Mouse (Mus musculus): Measurements from ENCODE around the gene 2310034G01Rik. TPM values are rescaled to one million over a fixed set of nuclear protein-coding genes. Genes with fewer than 3 reads are reported as not detected.

The 2310034G01Rik gene
- total RNA-seq (2018; cell fraction: chromatin; rRNA removed) = 1 to 10 TPM in 1 of 26 experiments, under 1 TPM in 2, not detected in 23; 0.33 to 1.7 (median 0.75) TPM
- total RNA-seq (2018; cell fraction: cytosol; rRNA removed) = under 1 TPM in 22 of 26 experiments, not detected in 4; 0.07 to 0.54 (median 0.21) TPM
- total RNA-seq (2018; cell fraction: nucleus; rRNA removed) = 1 to 10 TPM in 1 of 26 experiments, under 1 TPM in 6, not detected in 19; 0.29 to 1.2 (median 0.48) TPM
- 0.17 to 0.31 TPM (median 0.27 TPM) in 3 replicates for polyA plus RNA-seq (2018)

- no peaks in the 10 kb centered on the region for H3K79me2 ChIP-seq (ENCODE audit: inconsistent target)
- H3K4me3 ChIP-seq (ENCODE audit: inconsistent target) = peak within 1 kb of the TSS; percentile 21
- H3K36me3 ChIP-seq (ENCODE audit: inconsistent target) = no peaks in the 10 kb centered on the region
- WGBS (ENCODE audit: missing documents) = 53% methylated on average over 10 of the region's 10 CpGs
- no peak within 1 kb of the TSS for H3K27ac ChIP-seq
Measured at GRCm38 (mm10) chr19:46350168-46350932, at the start of gene 2310034G01Rik. 2310034G01Rik (minus strand) TSS chr19:46350302.

- Histone ChIP-seq H3K4me3 (ENCODE audit: inconsistent target) (no peak overlapping the region), H3K79me2 (ENCODE audit: inconsistent target) (peaks cover 35% of the 10 kb centered on the region), H3K36me3 (ENCODE audit: inconsistent target) (peaks cover 3% of the 10 kb centered on the region; the same call in 1 of the 2 replicates), H3K27ac (no peak overlapping the region)
- WGBS (ENCODE audit: missing documents) = 94% methylated on average over 7 of the region's 7 CpGs
Measured at GRCm38 (mm10) chr19:46399886-46400285, 49.8 kb upstream of the 2310034G01Rik start.

- 95% methylated on average over 6 of the region's 6 CpGs for WGBS (ENCODE audit: missing documents)
- Histone ChIP-seq H3K36me3 (ENCODE audit: inconsistent target) (peaks cover 3% of the 10 kb centered on the region; the same call in 1 of the 2 replicates), H3K27ac (no peak overlapping the region), H3K4me3 (ENCODE audit: inconsistent target) (no peak overlapping the region), H3K79me2 (ENCODE audit: inconsistent target) (peaks cover 40% of the 10 kb centered on the region)
Measured at GRCm38 (mm10) chr19:46399372-46399771, 49.3 kb upstream of the 2310034G01Rik start.

GRCm38 (mm10) chr19:46398401-46398800 is 48.3 kb upstream of the 2310034G01Rik start:
- Histone ChIP-seq H3K36me3 (ENCODE audit: inconsistent target) (0 out of 2 replicates have a peak, but pooled peaks cover 2% of the 10 kb centered on the region), H3K27ac (no peak overlapping the region), H3K79me2 (ENCODE audit: inconsistent target) (peaks cover 50% of the 10 kb centered on the region), H3K4me3 (ENCODE audit: inconsistent target) (no peak overlapping the region)
- 89% methylated on average over 3 of the region's 3 CpGs for WGBS (ENCODE audit: missing documents)

- no peaks in the 10 kb centered on the region for H3K36me3 ChIP-seq (ENCODE audit: inconsistent target)
- H3K4me3 ChIP-seq (ENCODE audit: inconsistent target) = peak overlapping the region; percentile 75
- H3K79me2 ChIP-seq (ENCODE audit: inconsistent target) = peaks cover 59% of the 10 kb centered on the region
- WGBS (ENCODE audit: missing documents) = 6% methylated on average over 18 of the region's 19 CpGs
- no peak overlapping the region for H3K27ac ChIP-seq
Measured at GRCm38 (mm10) chr19:46397436-46398001, 47.4 kb upstream of the 2310034G01Rik start.

- Histone ChIP-seq H3K36me3 (ENCODE audit: inconsistent target) (no peaks in the 10 kb centered on the region), H3K79me2 (ENCODE audit: inconsistent target) (peaks cover 65% of the 10 kb centered on the region), H3K4me3 (ENCODE audit: inconsistent target) (peak within 1 kb of the TSS; percentile 90), H3K27ac (peak within 1 kb of the TSS; percentile 72; the same call in 1 of the 2 replicates)
- WGBS (ENCODE audit: missing documents) = under 1% methylated on average over 56 of the region's 57 CpGs
Measured at GRCm38 (mm10) chr19:46396686-46397435, 46.8 kb upstream of the 2310034G01Rik start, which contains the start of gene Sufu. Sufu (plus strand) TSS chr19:46396896.

- Histone ChIP-seq H3K4me3 (ENCODE audit: inconsistent target) (peak overlapping the region; percentile 90), H3K36me3 (ENCODE audit: inconsistent target) (no peaks in the 10 kb centered on the region), H3K79me2 (ENCODE audit: inconsistent target) (peaks cover 73% of the 10 kb centered on the region), H3K27ac (peak overlapping the region; percentile 72; the same call in 1 of the 2 replicates)
- WGBS (ENCODE audit: missing documents) = 6% methylated on average over 8 of the region's 8 CpGs
Measured at GRCm38 (mm10) chr19:46396109-46396508, 46.0 kb upstream of the 2310034G01Rik start.

- Histone ChIP-seq H3K79me2 (ENCODE audit: inconsistent target) (peaks cover 80% of the 10 kb centered on the region), H3K27ac (peak within 1 kb of the TSS; percentile 72), H3K4me3 (ENCODE audit: inconsistent target) (peak within 1 kb of the TSS; percentile 90), H3K36me3 (ENCODE audit: inconsistent target) (no peaks in the 10 kb centered on the region)
- 1% methylated on average over 51 of the region's 51 CpGs for WGBS (ENCODE audit: missing documents)
Measured at GRCm38 (mm10) chr19:46395109-46396009, 45.3 kb upstream of the 2310034G01Rik start, which contains the start of gene Actr1a. Actr1a (minus strand) TSS chr19:46395748.

- Histone ChIP-seq H3K4me3 (ENCODE audit: inconsistent target) (peak overlapping the region; percentile 90), H3K36me3 (ENCODE audit: inconsistent target) (no peaks in the 10 kb centered on the region), H3K27ac (0 out of 2 replicates have a peak overlapping the region, but pooled peaks have one; percentile 12), H3K79me2 (ENCODE audit: inconsistent target) (peaks cover 80% of the 10 kb centered on the region)
- 1% methylated on average over 10 of the region's 10 CpGs for WGBS (ENCODE audit: missing documents)
Measured at GRCm38 (mm10) chr19:46394712-46395108, 44.6 kb upstream of the 2310034G01Rik start.

- H3K36me3 ChIP-seq (ENCODE audit: inconsistent target) = peaks cover 13% of the 10 kb centered on the region
- no peak overlapping the region for H3K27ac ChIP-seq
- H3K79me2 ChIP-seq (ENCODE audit: inconsistent target) = peaks cover 84% of the 10 kb centered on the region
- H3K4me3 ChIP-seq (ENCODE audit: inconsistent target) = no peak overlapping the region
- WGBS (ENCODE audit: missing documents) = 21% methylated on average over 4 of the region's 4 CpGs
Measured at GRCm38 (mm10) chr19:46392018-46392417, 41.9 kb upstream of the 2310034G01Rik start.

- H3K4me3 ChIP-seq (ENCODE audit: inconsistent target) = no peak overlapping the region
- peaks cover 90% of the 10 kb centered on the region for H3K79me2 ChIP-seq (ENCODE audit: inconsistent target)
- H3K27ac ChIP-seq = no peak overlapping the region
- 94% methylated on average over 5 of the region's 5 CpGs for WGBS (ENCODE audit: missing documents)
- peaks cover 29% of the 10 kb centered on the region for H3K36me3 ChIP-seq (ENCODE audit: inconsistent target)
Measured at GRCm38 (mm10) chr19:46389872-46390271, 39.8 kb upstream of the 2310034G01Rik start.

GRCm38 (mm10) chr19:46382275-46382674 is 32.2 kb upstream of the 2310034G01Rik start:
- no peak overlapping the region for H3K4me3 ChIP-seq (ENCODE audit: inconsistent target)
- peaks cover 94% of the 10 kb centered on the region for H3K36me3 ChIP-seq (ENCODE audit: inconsistent target)
- WGBS (ENCODE audit: missing documents) = 93% methylated on average over 9 of the region's 9 CpGs
- peaks cover 14% of the 10 kb centered on the region for H3K79me2 ChIP-seq (ENCODE audit: inconsistent target)
- H3K27ac ChIP-seq = no peak overlapping the region

- peaks cover 46% of the 10 kb centered on the region for H3K36me3 ChIP-seq (ENCODE audit: inconsistent target)
- H3K27ac ChIP-seq = no peak overlapping the region
- WGBS (ENCODE audit: missing documents) = 98% methylated on average over 4 of the region's 4 CpGs
- no peaks in the 10 kb centered on the region for H3K79me2 ChIP-seq (ENCODE audit: inconsistent target)
- H3K4me3 ChIP-seq (ENCODE audit: inconsistent target) = no peak overlapping the region
Measured at GRCm38 (mm10) chr19:46375891-46376290, 25.8 kb upstream of the 2310034G01Rik start.
